Mouse (Mus musculus) liver, embryonic 15.5 days (tissue): ENCODE data around the gene Sapcd1. TPM values are rescaled to one million over a fixed set of nuclear protein-coding genes. Genes with fewer than 3 reads are reported as not detected.
"Not testable (repeated sequence)": the region's sequence is repeated elsewhere in the genome, so short reads cannot be mapped to it uniquely, and the experiment has no call there.

Experiments used
- ATAC-seq: fragments of 200-750 bp; cut with Nextera tagmentation; 2 replicates; pipeline ENCODE4 v1.8.0; 2017; ENCODE audit warnings: moderate number of reproducible peaks, mild to moderate bottlenecking, moderate library complexity; ENCODE audit not compliant: insufficient read depth
- H3K27ac ChIP-seq: fragments of 300-500 bp; sonication (generic); replicated peaks from 2 replicates; pipeline ENCODE4 v1.5.1; 2015; ENCODE audit warnings: mild to moderate bottlenecking, inconsistent platforms
- H3K27me3 ChIP-seq: fragments of 300-500 bp; sonication (generic); 2 replicates; pipeline ENCODE4 v1.6.1; 2015; ENCODE audit warnings: mild to moderate bottlenecking, inconsistent platforms
- H3K36me3 ChIP-seq: fragments of 300-500 bp; sonication (generic); replicated peaks from 2 replicates; pipeline ENCODE4 v1.6.1; 2015; ENCODE audit warnings: moderate library complexity, mild to moderate bottlenecking, inconsistent platforms
- H3K4me1 ChIP-seq: fragments of 300-500 bp; sonication (generic); replicated peaks from 2 replicates; pipeline ENCODE4 v1.6.1; 2015; ENCODE audit warnings: inconsistent platforms
- H3K4me2 ChIP-seq: fragments of 300-500 bp; sonication (generic); 2 replicates; pipeline ENCODE4 v1.6.1; 2015; ENCODE audit warnings: moderate library complexity, mild to moderate bottlenecking, inconsistent platforms
- H3K4me3 ChIP-seq: fragments of 300-500 bp; sonication (generic); replicated peaks from 2 replicates; pipeline ENCODE4 v1.5.1; 2015; ENCODE audit warnings: mild to moderate bottlenecking, inconsistent platforms
- H3K9ac ChIP-seq: fragments of 300-500 bp; sonication (generic); 2 replicates; pipeline ENCODE4 v1.6.1; 2015; ENCODE audit warnings: moderate library complexity, mild to moderate bottlenecking, inconsistent platforms
- H3K9me3 ChIP-seq: fragments of 300-500 bp; sonication (generic); replicated peaks from 2 replicates; pipeline ENCODE4 v1.6.1; 2016; ENCODE audit warnings: inconsistent platforms
- WGBS: fragments of 180-500 bp; shearing (Covaris S2); methylation state at CpG from one replicate; pipeline ENCODE4 v1.1.7; 2015; ENCODE audit warnings: mixed read lengths; ENCODE audit not compliant: insufficient replicate concordance; 5-methylcytosine and 5-hydroxymethylcytosine counted together
- polyA plus RNA-seq: library from polyadenylated mRNA; unstranded; fragments of >200 nt; fragmentation: Nextera tagmentation; extraction: Ambion mirVana; gene quantifications from 2 replicates; pipeline ENCODE4 v1.2.1, GENCODE M21; 2015

Sapcd1 gene
- polyA plus RNA-seq, 1 experiment from 2014 or later = 2.3 TPM

DNA sequence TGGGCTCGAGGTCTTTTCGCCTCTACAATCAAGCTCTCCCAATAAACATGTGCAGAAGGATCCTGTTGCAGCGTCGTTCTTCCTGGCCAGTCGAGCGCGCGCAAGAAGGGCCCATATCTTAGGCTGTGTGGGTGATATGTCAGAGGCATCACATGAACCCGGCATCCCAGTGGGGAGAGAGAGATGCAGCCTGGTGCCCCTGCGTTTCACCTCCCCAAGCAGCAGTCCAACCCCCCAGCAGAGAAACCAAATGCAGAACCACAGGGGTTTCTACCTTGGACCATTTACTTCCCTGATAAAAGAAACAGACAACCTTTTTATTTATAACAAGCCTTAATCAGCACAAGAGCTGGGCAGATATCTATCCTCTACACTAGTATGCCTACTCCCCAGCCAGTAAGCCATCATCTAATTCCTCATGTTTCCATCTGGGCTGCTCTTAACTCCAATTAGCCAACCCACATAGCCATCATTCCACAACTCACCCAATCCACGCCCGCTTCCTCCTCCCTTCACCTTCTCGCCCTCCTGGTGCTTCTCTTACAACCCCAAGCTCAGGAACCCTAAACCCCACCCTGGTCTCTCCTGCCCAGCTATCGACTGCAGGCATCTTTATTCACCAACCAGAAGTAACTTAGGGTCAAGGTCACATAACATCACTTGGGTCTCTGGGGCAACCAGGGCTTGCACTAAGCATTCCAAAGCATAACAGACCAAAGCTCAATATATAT lies 31.2 kb downstream of the Sapcd1 start:
- 57% methylated on average over 13 of the region's 14 CpGs for WGBS
- Histone ChIP-seq H3K4me3 (peak overlapping the region; percentile 77), H3K27me3 (no peaks in the 10 kb centered on the region), H3K9me3 (no peaks in the 10 kb centered on the region), H3K36me3 (peaks cover 37% of the 10 kb centered on the region), H3K4me1 (peaks cover 44% of the 10 kb centered on the region), H3K9ac (peak overlapping the region; percentile 28), H3K27ac (peak overlapping the region; percentile 71), H3K4me2 (peak overlapping the region; percentile 95)
- no peak for ATAC-seq

DNA sequence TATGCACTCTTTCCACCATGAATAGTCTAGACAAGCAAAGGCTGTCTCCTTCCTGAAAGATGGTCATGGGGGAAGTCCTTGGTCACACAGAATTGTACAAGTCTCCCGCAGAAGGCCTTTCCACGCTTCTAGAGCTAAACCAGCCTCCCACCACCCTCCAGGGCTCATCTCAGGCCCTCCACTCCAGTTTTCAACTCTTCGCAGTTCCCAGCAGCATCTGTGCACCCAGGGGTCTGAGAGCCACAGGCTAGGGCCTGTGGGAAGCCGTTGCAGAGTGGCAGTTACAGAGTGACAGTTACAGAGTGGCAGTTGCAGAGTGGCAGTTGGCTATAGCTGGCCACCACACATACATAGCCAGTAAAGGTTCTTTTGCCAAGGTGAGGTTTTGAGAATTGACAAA lies 31.9 kb downstream of the Sapcd1 start:
- Histone ChIP-seq H3K4me2 (peak overlapping the region; percentile 36; the same call in 1 of the 2 replicates), H3K4me3 (peak overlapping the region; percentile 12; the same call in 1 of the 2 replicates), H3K27ac (peak overlapping the region; percentile 61; the same call in 1 of the 2 replicates), H3K36me3 (peaks cover 43% of the 10 kb centered on the region), H3K4me1 (peaks cover 42% of the 10 kb centered on the region)
- H3K9ac ChIP-seq, ATAC-seq, H3K27me3 ChIP-seq, H3K9me3 ChIP-seq: not testable (repeated sequence)
- WGBS = 82% methylated on average over 4 of the region's 4 CpGs

DNA sequence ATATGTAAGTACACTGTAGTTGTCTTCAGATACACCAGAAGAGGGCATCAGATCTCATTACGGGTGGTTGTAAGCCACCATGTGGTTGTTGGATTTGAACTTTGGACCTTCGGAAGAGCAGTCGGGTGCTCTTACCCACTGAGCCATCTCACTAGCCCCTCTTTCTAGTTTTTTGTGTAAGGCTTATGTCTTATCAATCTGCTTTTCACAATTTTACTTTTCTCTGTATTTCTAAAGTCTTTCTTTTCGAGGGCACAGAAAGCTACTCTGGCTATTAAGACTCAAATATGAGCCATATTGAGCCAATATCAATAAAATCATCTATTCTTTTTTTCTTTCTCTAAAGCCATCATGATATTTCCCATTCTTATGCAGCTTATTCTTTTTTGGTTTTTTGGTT lies 32.6 kb downstream of the Sapcd1 start:
- 81% methylated on average over 4 of the region's 4 CpGs for WGBS
- H3K27me3 ChIP-seq, H3K27ac ChIP-seq, ATAC-seq, H3K4me3 ChIP-seq, H3K4me2 ChIP-seq, H3K9ac ChIP-seq, H3K9me3 ChIP-seq: not testable (repeated sequence)
- H3K4me1 ChIP-seq = peaks cover 42% of the 10 kb centered on the region
- peaks cover 51% of the 10 kb centered on the region for H3K36me3 ChIP-seq

DNA sequence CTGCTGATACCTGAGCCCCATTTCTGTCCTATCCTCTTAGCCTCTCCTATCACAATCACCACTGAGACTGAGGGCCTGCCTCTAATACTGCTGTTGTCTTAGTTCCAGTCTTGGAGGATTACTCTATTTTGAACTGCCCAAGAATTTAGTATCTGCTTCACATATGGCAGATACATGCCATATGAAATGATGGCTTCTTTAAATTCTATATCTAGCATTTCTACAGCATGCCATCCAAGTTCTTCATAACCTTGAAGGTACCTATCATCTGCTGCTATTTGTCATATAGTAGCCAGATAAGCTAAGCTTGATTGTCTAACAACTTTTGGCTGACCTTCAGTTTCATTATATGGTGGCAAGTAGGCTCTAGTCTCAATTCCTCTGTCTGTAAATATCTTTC lies 33.1 kb downstream of the Sapcd1 start:
- H3K9ac ChIP-seq = no peak overlapping the region
- peaks cover 53% of the 10 kb centered on the region for H3K36me3 ChIP-seq
- H3K4me2 ChIP-seq = no peak overlapping the region
- H3K9me3 ChIP-seq = no peaks in the 10 kb centered on the region
- H3K4me1 ChIP-seq = peaks cover 38% of the 10 kb centered on the region
- no peaks in the 10 kb centered on the region for H3K27me3 ChIP-seq
- 0 out of 2 replicates have a peak overlapping the region, but pooled peaks have one; percentile 7 for H3K27ac ChIP-seq
- ATAC-seq = no peak
- no peak overlapping the region for H3K4me3 ChIP-seq

DNA sequence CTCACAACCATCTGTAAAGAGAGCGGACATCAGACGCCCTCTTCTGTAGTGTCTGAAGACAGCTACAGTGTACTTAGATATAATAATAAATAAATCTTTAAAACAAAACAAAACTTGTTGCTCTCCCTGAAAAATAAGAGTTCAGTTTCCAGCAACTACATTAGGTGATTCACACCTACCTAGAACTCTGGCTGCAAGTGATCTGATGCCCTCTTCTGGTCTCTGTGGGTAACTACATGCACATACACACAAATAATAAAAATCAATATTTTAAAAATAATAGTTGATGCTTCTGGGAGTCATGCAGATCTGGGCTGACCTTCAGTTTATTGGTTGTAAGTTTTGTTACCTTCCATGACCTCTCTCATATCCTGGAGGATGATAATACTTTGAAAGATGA lies 43.6 kb downstream of the Sapcd1 start:
- 60% methylated on average over 2 of the region's 2 CpGs for WGBS
- Histone ChIP-seq H3K9me3 (no peaks in the 10 kb centered on the region), H3K4me1 (peaks cover 46% of the 10 kb centered on the region), H3K27me3 (no peaks in the 10 kb centered on the region), H3K9ac (no peak overlapping the region), H3K4me2 (no peak overlapping the region), H3K36me3 (peaks cover 35% of the 10 kb centered on the region), H3K4me3 (no peak overlapping the region), H3K27ac (no peak overlapping the region)
- no peak for ATAC-seq

DNA sequence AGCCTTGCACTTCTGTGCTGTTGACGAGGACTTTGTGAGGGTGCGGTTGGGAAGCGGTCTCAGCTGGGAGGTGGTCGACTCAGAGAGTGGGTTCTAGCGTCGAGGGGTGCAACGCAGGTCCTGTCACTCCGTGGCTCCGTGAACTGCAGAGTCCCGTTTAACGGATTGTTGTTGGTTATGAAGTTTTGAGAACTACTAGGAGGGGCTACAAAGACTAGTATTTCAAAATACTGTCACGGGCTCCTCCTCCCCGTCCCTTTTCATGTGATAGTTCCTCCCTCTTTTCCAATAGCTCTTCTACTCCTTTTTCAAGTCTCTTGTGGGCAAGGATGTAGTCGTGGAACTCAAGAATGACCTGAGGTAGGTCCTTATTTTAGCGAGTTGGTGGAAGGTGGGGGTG lies 45.5 kb downstream of the Sapcd1 start:
- Histone ChIP-seq H3K4me1 (peaks cover 46% of the 10 kb centered on the region), H3K36me3 (peaks cover 24% of the 10 kb centered on the region), H3K4me3 (peak overlapping the region; percentile 91), H3K27me3 (no peaks in the 10 kb centered on the region), H3K9ac (peak overlapping the region; percentile 88), H3K27ac (peak overlapping the region; percentile 98), H3K9me3 (no peaks in the 10 kb centered on the region), H3K4me2 (peak overlapping the region; percentile 80)
- peak; percentile 32 for ATAC-seq
- WGBS = 0% methylated on average over 15 of the region's 15 CpGs

DNA sequence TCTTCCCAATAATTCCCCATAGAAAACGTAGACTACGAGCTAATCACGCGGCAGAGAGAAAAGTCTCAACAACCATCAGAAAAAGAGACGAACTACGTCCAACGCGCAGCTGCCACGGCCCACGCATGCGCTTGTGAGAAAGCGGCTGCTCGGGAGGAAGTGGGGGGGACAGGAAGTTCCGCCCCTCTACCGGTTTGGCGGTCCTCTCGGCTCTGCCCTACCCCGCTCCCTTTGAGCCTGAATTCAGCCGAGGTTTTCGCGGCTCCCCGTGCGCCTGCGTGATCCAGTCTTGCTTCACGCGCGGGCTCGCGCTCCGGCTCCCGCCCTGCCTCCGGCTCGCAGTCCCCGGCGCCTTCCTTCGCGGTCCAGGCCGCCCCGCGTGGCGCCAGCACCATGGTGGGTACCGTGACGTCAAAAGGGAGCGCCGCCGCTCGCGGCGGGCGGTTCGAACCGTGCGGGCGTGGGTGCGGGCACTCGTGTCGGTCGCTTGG lies 46.1 kb downstream of the Sapcd1 start, which contains the start of gene Lsm2:
TSS of gene Lsm2 (plus strand) at position 173 of the 491 bp plus-strand sequence.
- H3K4me2 ChIP-seq = peak within 1 kb of the TSS; percentile 80
- H3K36me3 ChIP-seq = peaks cover 23% of the 10 kb centered on the region
- H3K4me3 ChIP-seq = peak within 1 kb of the TSS; percentile 91
- no peaks in the 10 kb centered on the region for H3K27me3 ChIP-seq
- H3K9me3 ChIP-seq = no peaks in the 10 kb centered on the region
- H3K4me1 ChIP-seq = peaks cover 46% of the 10 kb centered on the region
- ATAC-seq = peak; percentile 91
- H3K27ac ChIP-seq = peak within 1 kb of the TSS; percentile 98
- peak within 1 kb of the TSS; percentile 88 for H3K9ac ChIP-seq
- WGBS = under 1% methylated on average over 58 of the region's 58 CpGs

DNA sequence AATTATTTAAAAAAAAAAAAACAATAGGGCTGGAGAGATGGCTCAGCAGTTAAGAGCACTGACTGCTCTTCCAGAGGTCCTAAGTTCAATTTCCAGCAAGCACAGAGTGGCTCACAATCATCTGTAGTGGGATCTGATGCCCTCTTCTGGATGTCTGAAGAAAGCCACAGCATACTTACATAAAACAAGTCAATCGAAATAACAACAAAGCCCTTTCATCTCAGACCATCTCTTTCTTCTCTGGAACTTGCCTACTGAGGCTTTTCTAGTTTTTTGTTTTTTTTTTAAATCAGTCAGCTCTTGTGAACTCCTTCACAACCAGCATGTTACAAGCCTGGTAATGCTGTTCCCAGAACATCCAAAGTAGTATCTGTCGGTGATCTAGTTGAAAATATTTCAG lies 47.2 kb downstream of the Sapcd1 start:
- WGBS = 16% methylated on average over 2 of the region's 2 CpGs
- H3K36me3 ChIP-seq = peaks cover 12% of the 10 kb centered on the region
- peak overlapping the region; percentile 88 for H3K9ac ChIP-seq
- peaks cover 46% of the 10 kb centered on the region for H3K4me1 ChIP-seq
- H3K4me3 ChIP-seq = peak overlapping the region; percentile 91
- no peak for ATAC-seq
- peak overlapping the region; percentile 80 for H3K4me2 ChIP-seq
- no peaks in the 10 kb centered on the region for H3K9me3 ChIP-seq
- H3K27me3 ChIP-seq = no peaks in the 10 kb centered on the region
- H3K27ac ChIP-seq = peak overlapping the region; percentile 98

DNA sequence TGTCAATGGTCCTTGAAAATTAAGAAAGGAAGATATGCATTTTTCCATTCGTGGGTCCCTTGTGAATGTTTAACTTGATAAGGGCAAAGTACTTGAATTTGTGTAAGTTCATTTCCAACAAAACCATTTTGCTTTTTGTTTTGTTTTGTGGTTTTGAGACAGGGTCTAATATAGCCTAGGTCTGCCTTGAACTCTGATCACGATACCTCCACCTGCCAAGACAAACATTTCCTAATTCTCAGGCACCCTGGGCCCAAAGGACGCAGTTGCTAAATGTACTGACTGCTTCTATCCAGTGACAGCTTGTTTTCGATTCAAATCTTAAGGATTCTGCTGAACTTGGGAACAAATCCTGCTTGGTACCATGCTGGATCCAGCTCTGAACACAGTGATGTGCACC lies 48.2 kb downstream of the Sapcd1 start:
- Histone ChIP-seq H3K9ac (no peak overlapping the region), H3K27ac (no peak overlapping the region), H3K9me3 (no peaks in the 10 kb centered on the region), H3K27me3 (no peaks in the 10 kb centered on the region), H3K4me2 (no peak overlapping the region), H3K4me1 (peaks cover 39% of the 10 kb centered on the region), H3K36me3 (peaks cover 1% of the 10 kb centered on the region), H3K4me3 (no peak overlapping the region)
- 69% methylated on average over 4 of the region's 4 CpGs for WGBS
- no peak for ATAC-seq

DNA sequence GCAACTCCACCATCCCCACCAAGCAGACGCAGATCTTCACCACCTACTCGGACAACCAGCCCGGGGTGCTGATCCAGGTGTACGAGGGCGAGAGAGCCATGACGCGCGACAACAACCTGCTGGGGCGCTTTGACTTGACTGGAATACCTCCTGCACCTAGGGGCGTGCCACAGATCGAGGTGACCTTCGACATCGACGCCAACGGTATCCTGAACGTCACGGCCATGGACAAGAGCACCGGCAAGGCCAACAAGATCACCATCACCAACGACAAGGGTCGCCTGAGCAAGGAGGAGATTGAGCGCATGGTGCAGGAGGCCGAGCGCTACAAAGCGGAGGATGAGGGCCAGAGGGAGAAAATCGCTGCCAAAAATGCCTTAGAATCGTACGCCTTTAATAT lies 49.6 kb downstream of the Sapcd1 start:
- H3K4me1 ChIP-seq = peaks cover 27% of the 10 kb centered on the region
- no peak overlapping the region for H3K9ac ChIP-seq
- H3K4me3 ChIP-seq = no peak overlapping the region
- no peaks in the 10 kb centered on the region; the same call in 1 of the 2 replicates for H3K36me3 ChIP-seq
- peaks cover 9% of the 10 kb centered on the region for H3K27me3 ChIP-seq
- no peaks in the 10 kb centered on the region for H3K9me3 ChIP-seq
- ATAC-seq = no peak
- no peak overlapping the region for H3K27ac ChIP-seq
- no peak overlapping the region for H3K4me2 ChIP-seq
- WGBS = 87% methylated on average over 27 of the region's 27 CpGs

DNA sequence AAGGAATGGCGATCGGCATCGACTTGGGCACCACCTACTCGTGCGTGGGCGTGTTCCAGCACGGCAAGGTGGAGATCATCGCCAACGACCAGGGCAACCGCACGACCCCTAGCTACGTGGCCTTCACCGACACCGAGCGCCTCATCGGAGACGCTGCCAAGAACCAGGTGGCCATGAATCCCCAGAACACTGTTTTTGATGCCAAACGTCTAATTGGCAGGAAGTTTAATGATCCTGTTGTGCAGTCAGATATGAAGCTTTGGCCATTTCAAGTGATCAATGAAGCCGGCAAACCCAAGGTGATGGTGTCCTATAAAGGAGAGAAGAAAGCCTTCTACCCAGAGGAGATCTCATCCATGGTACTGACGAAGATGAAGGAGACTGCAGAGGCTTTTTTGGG lies 50.8 kb downstream of the Sapcd1 start:
- no peaks in the 10 kb centered on the region for H3K9me3 ChIP-seq
- no peaks in the 10 kb centered on the region; the same call in 1 of the 2 replicates for H3K36me3 ChIP-seq
- peaks cover 24% of the 10 kb centered on the region for H3K4me1 ChIP-seq
- no peak overlapping the region for H3K4me3 ChIP-seq
- peaks cover 21% of the 10 kb centered on the region for H3K27me3 ChIP-seq
- H3K9ac ChIP-seq = no peak overlapping the region
- H3K4me2 ChIP-seq = no peak overlapping the region
- no peak for ATAC-seq
- WGBS = 86% methylated on average over 20 of the region's 20 CpGs
- no peak overlapping the region for H3K27ac ChIP-seq
